Mouse (Mus musculus): ENCODE results near the gene Fam69b. TPM values are rescaled to one million over a fixed set of nuclear protein-coding genes. Genes with fewer than 3 reads are reported as not detected.

The Fam69b gene
- polyA plus RNA-seq, 1 experiment from 2014 or later = 49.8 TPM

GRCm38 (mm10) chr2:26636325-26636635 is 8.0 kb downstream of the Fam69b start:
- no peak overlapping the region for H3K9ac ChIP-seq (ENCODE audit: low read length)
- no peak overlapping the region for H3K4me2 ChIP-seq (ENCODE audit: low read depth, low read length, severe bottlenecking)
- H3K9me3 ChIP-seq (ENCODE audit: control insufficient read depth, low read length) = no peaks in the 10 kb centered on the region
- H3K27me3 ChIP-seq (ENCODE audit: control insufficient read depth, insufficient read depth, low read length) = no peaks in the 10 kb centered on the region
- WGBS = 64% methylated on average over 2 of the region's 2 CpGs
- peaks cover 15% of the 10 kb centered on the region for H3K36me3 ChIP-seq (ENCODE audit: control insufficient read depth, insufficient read depth, low read length)
- H3K4me1 ChIP-seq (replicated peaks; ENCODE audit: control insufficient read depth, insufficient read depth, low read length) = peaks cover 16% of the 10 kb centered on the region; the same call in 1 of the 2 replicates
- ATAC-seq (replicated peaks; ENCODE audit: low FRiP score) (no peak), DNase-seq (ENCODE audit: low spot score) (peak; percentile 53)
- H3K27ac ChIP-seq (ENCODE audit: low read depth, low read length) = no peak overlapping the region
- no peak overlapping the region for H3K4me3 ChIP-seq (ENCODE audit: low read depth, low read length)

- H3K4me3 ChIP-seq (ENCODE audit: low read depth, low read length) = no peak overlapping the region
- no peak overlapping the region for H3K4me2 ChIP-seq (ENCODE audit: low read depth, low read length, severe bottlenecking)
- H3K9me3 ChIP-seq (ENCODE audit: control insufficient read depth, low read length) = no peaks in the 10 kb centered on the region
- 86% methylated on average over 4 of the region's 4 CpGs for WGBS
- H3K36me3 ChIP-seq (ENCODE audit: control insufficient read depth, insufficient read depth, low read length) = peaks cover 15% of the 10 kb centered on the region
- H3K27ac ChIP-seq (ENCODE audit: low read depth, low read length) = no peak overlapping the region
- no peaks in the 10 kb centered on the region for H3K27me3 ChIP-seq (ENCODE audit: control insufficient read depth, insufficient read depth, low read length)
- ATAC-seq (replicated peaks; ENCODE audit: low FRiP score) = no peak
- DNase-seq (ENCODE audit: low spot score) = peak; percentile 41
- H3K9ac ChIP-seq (ENCODE audit: low read length) = no peak overlapping the region
- peaks cover 16% of the 10 kb centered on the region; the same call in 1 of the 2 replicates for H3K4me1 ChIP-seq (replicated peaks; ENCODE audit: control insufficient read depth, insufficient read depth, low read length)
These were observed 9.2 kb downstream of the Fam69b start for GRCm38 (mm10) chr2:26637316-26637932.

GRCm38 (mm10) chr2:26638039-26638438 is 9.8 kb downstream of the Fam69b start:
- Histone ChIP-seq H3K4me1 (replicated peaks; ENCODE audit: control insufficient read depth, insufficient read depth, low read length) (peaks cover 16% of the 10 kb centered on the region; the same call in 1 of the 2 replicates), H3K27me3 (ENCODE audit: control insufficient read depth, insufficient read depth, low read length) (no peaks in the 10 kb centered on the region), H3K4me2 (ENCODE audit: low read depth, low read length, severe bottlenecking) (peak overlapping the region; percentile 74; the same call in 1 of the 2 replicates), H3K36me3 (ENCODE audit: control insufficient read depth, insufficient read depth, low read length) (peaks cover 15% of the 10 kb centered on the region), H3K9me3 (ENCODE audit: control insufficient read depth, low read length) (no peaks in the 10 kb centered on the region), H3K9ac (ENCODE audit: low read length) (no peak overlapping the region), H3K27ac (ENCODE audit: low read depth, low read length) (no peak overlapping the region), H3K4me3 (ENCODE audit: low read depth, low read length) (peak overlapping the region; percentile 98)
- peak; percentile 48 for DNase-seq (ENCODE audit: low spot score)
- ATAC-seq (replicated peaks; ENCODE audit: low FRiP score) = no peak
- WGBS = 85% methylated on average over 5 of the region's 5 CpGs

GRCm38 (mm10) chr2:26638572-26638971 is 10.3 kb downstream of the Fam69b start:
- Histone ChIP-seq H3K4me2 (ENCODE audit: low read depth, low read length, severe bottlenecking) (peak overlapping the region; percentile 74), H3K36me3 (ENCODE audit: control insufficient read depth, insufficient read depth, low read length) (peaks cover 15% of the 10 kb centered on the region), H3K27me3 (ENCODE audit: control insufficient read depth, insufficient read depth, low read length) (no peaks in the 10 kb centered on the region), H3K9ac (ENCODE audit: low read length) (peak overlapping the region; percentile 98), H3K4me1 (replicated peaks; ENCODE audit: control insufficient read depth, insufficient read depth, low read length) (peaks cover 16% of the 10 kb centered on the region; the same call in 1 of the 2 replicates), H3K9me3 (ENCODE audit: control insufficient read depth, low read length) (no peaks in the 10 kb centered on the region), H3K4me3 (ENCODE audit: low read depth, low read length) (peak overlapping the region; percentile 98), H3K27ac (ENCODE audit: low read depth, low read length) (no peak overlapping the region)
- DNase-seq (ENCODE audit: low spot score) (peak; percentile 40), ATAC-seq (replicated peaks; ENCODE audit: low FRiP score) (no peak)
- 72% methylated on average over 5 of the region's 5 CpGs for WGBS

- 8% methylated on average over 8 of the region's 8 CpGs for WGBS
- no peak for ATAC-seq (replicated peaks; ENCODE audit: low FRiP score)
- H3K9me3 ChIP-seq (ENCODE audit: control insufficient read depth, low read length) = no peaks in the 10 kb centered on the region
- H3K4me2 ChIP-seq (ENCODE audit: low read depth, low read length, severe bottlenecking) = peak overlapping the region; percentile 74
- H3K9ac ChIP-seq (ENCODE audit: low read length) = peak overlapping the region; percentile 98
- no peak overlapping the region for H3K27ac ChIP-seq (ENCODE audit: low read depth, low read length)
- no peaks in the 10 kb centered on the region for H3K27me3 ChIP-seq (ENCODE audit: control insufficient read depth, insufficient read depth, low read length)
- peak; percentile 59 for DNase-seq (ENCODE audit: low spot score)
- peaks cover 15% of the 10 kb centered on the region for H3K36me3 ChIP-seq (ENCODE audit: control insufficient read depth, insufficient read depth, low read length)
- peak overlapping the region; percentile 98 for H3K4me3 ChIP-seq (ENCODE audit: low read depth, low read length)
- H3K4me1 ChIP-seq (replicated peaks; ENCODE audit: control insufficient read depth, insufficient read depth, low read length) = peaks cover 16% of the 10 kb centered on the region; the same call in 1 of the 2 replicates
These were observed 10.8 kb downstream of the Fam69b start for GRCm38 (mm10) chr2:26639083-26639482.

GRCm38 (mm10) chr2:26639838-26640830 is 11.9 kb downstream of the Fam69b start:
- H3K4me1 ChIP-seq (replicated peaks; ENCODE audit: control insufficient read depth, insufficient read depth, low read length) = peaks cover 14% of the 10 kb centered on the region; the same call in 1 of the 2 replicates
- WGBS = 5% methylated on average over 49 of the region's 49 CpGs

GRCm38 (mm10) chr2:26641006-26641647 is 12.9 kb downstream of the Fam69b start:
- Histone ChIP-seq H3K27me3 (ENCODE audit: control insufficient read depth, insufficient read depth, low read length) (no peaks in the 10 kb centered on the region), H3K9ac (ENCODE audit: low read length) (no peak overlapping the region), H3K4me1 (replicated peaks; ENCODE audit: control insufficient read depth, insufficient read depth, low read length) (peaks cover 14% of the 10 kb centered on the region; the same call in 1 of the 2 replicates), H3K27ac (ENCODE audit: low read depth, low read length) (no peak overlapping the region), H3K36me3 (ENCODE audit: control insufficient read depth, insufficient read depth, low read length) (peaks cover 15% of the 10 kb centered on the region), H3K9me3 (ENCODE audit: control insufficient read depth, low read length) (no peaks in the 10 kb centered on the region), H3K4me3 (ENCODE audit: low read depth, low read length) (no peak overlapping the region), H3K4me2 (ENCODE audit: low read depth, low read length, severe bottlenecking) (no peak overlapping the region)
- no peak for ATAC-seq (replicated peaks; ENCODE audit: low FRiP score)
- DNase-seq (ENCODE audit: low spot score) = peak; percentile 20
- WGBS = 84% methylated on average over 7 of the region's 7 CpGs

More at GRCm38 (mm10) chr2:26639838-26640830, 11.9 kb downstream of the Fam69b start:
- ATAC-seq (replicated peaks; ENCODE audit: low FRiP score) (peak; percentile 77), DNase-seq (ENCODE audit: low spot score) (peak; percentile 99)
- H3K27me3 ChIP-seq (ENCODE audit: control insufficient read depth, insufficient read depth, low read length) = no peaks in the 10 kb centered on the region
- peak overlapping the region; percentile 72; the same call in 1 of the 2 replicates for H3K27ac ChIP-seq (ENCODE audit: low read depth, low read length)
- H3K36me3 ChIP-seq (ENCODE audit: control insufficient read depth, insufficient read depth, low read length) = peaks cover 15% of the 10 kb centered on the region
- peak overlapping the region; percentile 74 for H3K4me2 ChIP-seq (ENCODE audit: low read depth, low read length, severe bottlenecking)
- H3K9ac ChIP-seq (ENCODE audit: low read length) = peak overlapping the region; percentile 98
- peak overlapping the region; percentile 98 for H3K4me3 ChIP-seq (ENCODE audit: low read depth, low read length)
- H3K9me3 ChIP-seq (ENCODE audit: control insufficient read depth, low read length) = no peaks in the 10 kb centered on the region

- no peaks in the 10 kb centered on the region for H3K36me3 ChIP-seq (ENCODE audit: control insufficient read depth, insufficient read depth, low read length)
- no peaks in the 10 kb centered on the region for H3K27me3 ChIP-seq (ENCODE audit: control insufficient read depth, insufficient read depth, low read length)
- DNase-seq (ENCODE audit: low spot score) (no peak), ATAC-seq (replicated peaks; ENCODE audit: low FRiP score) (no peak)
- H3K9me3 ChIP-seq (ENCODE audit: control insufficient read depth, low read length) = no peaks in the 10 kb centered on the region
- WGBS = 62% methylated on average over 2 of the region's 2 CpGs
- peaks cover 2% of the 10 kb centered on the region; the same call in 1 of the 2 replicates for H3K4me1 ChIP-seq (replicated peaks; ENCODE audit: control insufficient read depth, insufficient read depth, low read length)
- H3K4me3 ChIP-seq (ENCODE audit: low read depth, low read length) = no peak overlapping the region
- H3K4me2 ChIP-seq (ENCODE audit: low read depth, low read length, severe bottlenecking) = no peak overlapping the region
- H3K27ac ChIP-seq (ENCODE audit: low read depth, low read length) = no peak overlapping the region
- no peak overlapping the region for H3K9ac ChIP-seq (ENCODE audit: low read length)
These were observed 15.7 kb downstream of the Fam69b start for GRCm38 (mm10) chr2:26643942-26644341.
